Mouse (Mus musculus) heart, adult 2 months (tissue): ENCODE results near the gene Scgb1a1. TPM values are rescaled to one million over a fixed set of nuclear protein-coding genes. Genes with fewer than 3 reads are reported as not detected.
A peak's percentile ranks its signal among the peaks of the same experiment; 100 is the strongest.

ENCODE experiments used
- DNase-seq, 2 experiments: peaks; one replicate each; pipeline ENCODE4 v3.0.0; 2021
- H3K27ac ChIP-seq: fragments of 200-600 bp; 2 replicates; pipeline ENCODE4 v1.8.1; 2022
- H3K27me3 ChIP-seq: fragments of 200-500 bp; 2 replicates; pipeline ENCODE4 v1.6.1; 2012; ENCODE audit warnings: mild to moderate bottlenecking, low read length, inconsistent platforms, mixed read lengths; ENCODE audit not compliant: control insufficient read depth, insufficient read depth
- H3K36me3 ChIP-seq: fragments of 200-500 bp; 2 replicates; pipeline ENCODE4 v1.6.1; 2012; ENCODE audit warnings: low read length, inconsistent platforms; ENCODE audit not compliant: control insufficient read depth, insufficient read depth
- H3K4me1 ChIP-seq: fragments of 200-500 bp; 2 replicates; pipeline ENCODE4 v1.6.1; 2011; ENCODE audit warnings: low read length; ENCODE audit not compliant: control insufficient read depth, insufficient read depth
- H3K4me3 ChIP-seq: fragments of 200-600 bp; 2 replicates; pipeline ENCODE4 v1.8.1; 2022
- H3K79me2 ChIP-seq: fragments of 200-500 bp; replicated peaks from 2 replicates; pipeline ENCODE4 v1.6.1; 2012; ENCODE audit warnings: mild to moderate bottlenecking, inconsistent platforms, low read length, moderate library complexity, mixed read lengths; ENCODE audit not compliant: control insufficient read depth, insufficient read depth
- H3K9ac ChIP-seq: fragments of 200-500 bp; 2 replicates; pipeline ENCODE4 v1.6.1; 2012; ENCODE audit warnings: low read depth, mild to moderate bottlenecking, control low read depth, inconsistent platforms, low read length, mixed read lengths
- CTCF ChIP-seq: fragments of 200-600 bp; IDR thresholded peaks from 2 replicates; pipeline ENCODE4 v1.8.1; 2022; ENCODE audit warnings: antibody characterized with exemption, mild to moderate bottlenecking, moderate library complexity
- EP300 ChIP-seq: fragments of 200-500 bp; IDR thresholded peaks from 2 replicates; pipeline ENCODE4 v1.6.1; 2011; ENCODE audit warnings: low read depth, low read length, control low read depth; ENCODE audit not compliant: insufficient read depth
- POLR2A ChIP-seq: fragments of 200-500 bp; IDR thresholded peaks from 2 replicates; pipeline ENCODE4 v1.6.1; 2011; ENCODE audit warnings: mild to moderate bottlenecking, low read depth, low read length, control low read depth; ENCODE audit not compliant: insufficient read depth
- WGBS: fragments of 180-500 bp; shearing (Covaris S2); methylation state at CpG from one replicate; pipeline ENCODE4 v1.1.7; 2018; 5-methylcytosine and 5-hydroxymethylcytosine counted together
- intact Hi-C: fragments of 180-260 bp; cut with DNase I; formaldehyde crosslinking; loops from one replicate; pipeline ENCODE4 v1.15.1; 2025
- polyA plus RNA-seq: library from polyadenylated mRNA; depleted of rRNA; stranded (reverse); fragments of >200 nt; gene quantifications from 2 replicates; pipeline ENCODE4 v1.2.3, GENCODE M21; 2012
- total RNA-seq, 2 experiments: library from RNA; stranded (reverse); gene quantifications; 2 replicates each; pipeline ENCODE4 v1.2.3; 2021

Scgb1a1 gene
- total and polyA plus RNA-seq, 3 experiments = 0.73 to 2,957 TPM; not detected in 1

DNA sequence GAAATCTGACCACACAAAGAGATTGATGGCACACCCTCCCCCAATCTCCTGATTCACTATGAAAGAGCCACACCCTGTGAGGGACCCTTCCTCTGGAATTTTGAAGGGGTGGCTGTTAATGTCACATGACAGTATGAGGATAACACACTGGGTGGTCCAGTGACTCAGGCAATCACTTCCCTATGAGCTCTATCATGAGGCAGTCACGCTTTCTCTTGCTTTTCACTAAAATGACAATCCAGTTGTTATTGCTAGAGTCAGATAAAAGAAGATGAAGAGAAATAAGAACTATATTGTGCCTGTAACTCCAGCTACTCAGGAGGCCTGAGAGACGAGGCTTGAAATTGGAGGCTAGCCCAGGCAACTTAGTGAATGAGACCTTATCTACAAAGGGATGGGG is 12.2 kb downstream of the Scgb1a1 start:
- H3K79me2 ChIP-seq = no peaks in the 10 kb centered on the region
- no peak for DNase-seq
- intact Hi-C loops = no loop called here
- peaks cover 41% of the 10 kb centered on the region for H3K4me1 ChIP-seq
- H3K36me3 ChIP-seq = peaks cover 2% of the 10 kb centered on the region
- 60% methylated on average over 2 of the region's 2 CpGs for WGBS
- no peak overlapping the region for H3K9ac ChIP-seq
- no peak overlapping the region for H3K4me3 ChIP-seq
- peak overlapping the region; percentile 87 for H3K27ac ChIP-seq
- no peaks in the 10 kb centered on the region for H3K27me3 ChIP-seq
- TF ChIP-seq CTCF (no peak), POLR2A (no peak), EP300 (no peak)

DNA sequence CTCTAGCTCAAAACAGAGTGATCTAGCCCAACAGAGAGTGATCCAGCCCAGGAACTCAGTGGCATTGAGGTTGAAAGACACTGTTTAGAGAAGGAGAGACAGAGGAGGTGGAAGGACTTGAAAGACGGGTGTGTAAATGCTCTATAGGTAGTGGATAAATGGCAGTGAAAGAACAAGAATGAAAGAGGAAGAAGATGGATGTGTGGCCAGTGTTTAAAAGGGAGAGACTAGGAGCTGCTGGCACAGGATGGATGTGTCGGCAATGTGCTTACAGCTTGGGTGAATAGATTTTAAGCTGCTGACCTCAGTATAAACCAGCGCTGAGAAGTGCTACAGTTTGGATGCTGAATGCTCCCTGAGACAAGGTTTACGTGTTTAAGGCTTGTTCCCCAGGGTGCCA is 13.3 kb downstream of the Scgb1a1 start:
- H3K27ac ChIP-seq = peak overlapping the region; percentile 87
- peaks cover 45% of the 10 kb centered on the region for H3K4me1 ChIP-seq
- H3K4me3 ChIP-seq = no peak overlapping the region
- intact Hi-C loops = loop anchor here (1.0 kb wide), 1 partner anchor 82 kb away; no protein-coding TSS in a partner anchor
- no peak for TF ChIP-seq EP300
- TF ChIP-seq POLR2A = no peak
- TF ChIP-seq CTCF = no peak
- H3K9ac ChIP-seq = no peak overlapping the region
- peaks cover 5% of the 10 kb centered on the region for H3K36me3 ChIP-seq
- 52% methylated on average over 4 of the region's 4 CpGs for WGBS
- H3K79me2 ChIP-seq = no peaks in the 10 kb centered on the region
- DNase-seq = no peak
- no peaks in the 10 kb centered on the region for H3K27me3 ChIP-seq

DNA sequence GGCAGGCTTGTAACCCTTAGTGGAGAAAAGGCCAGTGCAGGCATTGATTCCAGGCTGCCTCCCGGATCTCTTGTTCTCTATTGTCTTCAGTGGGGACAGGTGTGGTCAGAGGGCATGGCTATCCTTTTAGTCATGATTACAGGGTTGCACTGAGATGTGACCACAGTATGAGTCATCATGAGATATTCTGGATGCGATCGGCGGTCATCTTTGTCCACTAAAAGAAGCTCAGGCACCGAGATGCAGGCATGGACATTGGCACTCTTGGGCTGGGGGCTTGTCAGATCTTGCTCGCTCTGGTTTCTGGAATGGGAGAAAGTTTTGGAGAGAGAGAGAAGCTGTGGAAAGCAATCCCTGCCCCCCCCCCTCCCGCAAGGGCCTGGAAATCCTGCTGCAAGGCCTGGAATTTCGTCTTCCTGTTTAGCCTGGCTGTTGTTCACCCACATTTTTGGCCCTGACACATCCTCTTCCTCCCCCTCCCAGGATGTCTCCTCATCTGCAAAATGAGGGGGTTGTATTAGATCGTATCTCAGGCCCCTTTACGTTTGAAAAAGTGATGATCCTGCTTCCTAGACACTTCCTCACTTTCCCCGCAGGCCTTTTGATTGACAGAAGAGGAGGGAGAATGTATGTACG is 13.9 kb downstream of the Scgb1a1 start:
- TF ChIP-seq POLR2A (no peak), CTCF (no peak), EP300 (peak; percentile 54; the same call in 1 of the 2 replicates)
- peaks cover 5% of the 10 kb centered on the region for H3K36me3 ChIP-seq
- H3K4me1 ChIP-seq = peaks cover 45% of the 10 kb centered on the region
- no peaks in the 10 kb centered on the region for H3K27me3 ChIP-seq
- H3K79me2 ChIP-seq = no peaks in the 10 kb centered on the region
- 39% methylated on average over 12 of the region's 12 CpGs for WGBS
- H3K4me3 ChIP-seq = no peak overlapping the region
- H3K27ac ChIP-seq = peak overlapping the region; percentile 87
- DNase-seq = peak; percentile 60 to 63
- H3K9ac ChIP-seq = peak overlapping the region; percentile 21
- intact Hi-C loops = loop anchor here (1.0 kb wide), 1 partner anchor 82 kb away; no protein-coding TSS in a partner anchor

DNA sequence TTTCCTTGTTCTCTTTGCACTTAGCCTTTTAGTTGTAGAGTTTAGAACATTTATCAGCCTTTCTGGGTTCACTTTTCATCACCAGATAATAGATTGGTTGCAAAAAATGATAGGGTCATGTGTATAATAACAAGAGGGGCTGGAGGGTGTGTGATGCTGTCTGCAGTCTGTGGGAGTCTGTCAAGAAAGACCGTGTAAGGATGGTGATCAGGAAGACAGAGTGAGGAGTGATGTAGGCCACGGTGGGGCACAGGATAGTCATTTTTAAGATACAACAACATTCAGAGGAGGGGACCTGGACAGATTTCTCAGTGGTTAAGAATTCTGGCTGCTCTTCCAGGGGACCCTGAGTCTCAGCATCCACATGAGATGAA is 15.6 kb downstream of the Scgb1a1 start:
- 49% methylated on average over 2 of the region's 2 CpGs for WGBS
- no peak overlapping the region for H3K4me3 ChIP-seq
- H3K27me3 ChIP-seq = no peaks in the 10 kb centered on the region
- intact Hi-C loops = no loop called here
- peak overlapping the region; percentile 87 for H3K27ac ChIP-seq
- no peak overlapping the region for H3K9ac ChIP-seq
- peaks cover 5% of the 10 kb centered on the region for H3K36me3 ChIP-seq
- no peak for DNase-seq
- H3K79me2 ChIP-seq = no peaks in the 10 kb centered on the region
- peaks cover 44% of the 10 kb centered on the region for H3K4me1 ChIP-seq
- TF ChIP-seq CTCF (no peak), EP300 (no peak), POLR2A (no peak)

DNA sequence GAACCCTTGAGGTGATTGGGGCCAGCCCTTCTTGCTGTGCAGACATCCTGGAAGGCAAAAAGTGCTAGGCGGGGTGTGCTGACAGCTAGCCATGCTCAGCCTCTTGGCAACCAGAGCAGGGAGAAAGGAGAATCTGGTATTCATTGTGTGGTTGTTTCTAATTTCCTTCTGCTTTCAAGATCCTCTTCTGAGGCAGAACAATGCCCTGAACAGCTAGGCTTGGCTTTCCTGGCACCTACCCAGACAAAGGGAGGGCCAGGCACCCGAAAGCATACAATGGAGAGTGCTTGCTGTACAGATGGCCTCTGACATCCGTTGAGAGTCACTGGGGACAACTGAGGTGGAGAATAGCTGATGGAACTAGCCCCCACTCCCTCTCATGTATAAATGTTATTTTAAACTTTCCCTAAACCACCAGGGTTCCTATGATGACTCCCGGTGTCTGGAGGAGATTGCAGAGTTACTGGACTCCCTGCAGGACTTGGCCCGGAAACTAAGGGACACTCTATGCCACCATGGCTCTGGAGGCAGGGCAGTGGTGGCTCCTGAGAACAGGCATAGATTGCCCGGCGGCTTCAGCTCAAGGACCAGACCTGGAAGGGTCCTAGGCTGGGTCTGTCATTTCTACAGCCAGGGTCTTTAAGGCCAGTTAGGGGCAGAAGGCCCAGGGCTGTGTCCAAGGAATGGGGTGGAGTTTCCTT is 16.2 kb downstream of the Scgb1a1 start:
- H3K27ac ChIP-seq = peak overlapping the region; percentile 87
- H3K4me1 ChIP-seq = peaks cover 44% of the 10 kb centered on the region
- no peak overlapping the region for H3K4me3 ChIP-seq
- intact Hi-C loops = loop anchor here (2.0 kb wide), 1 partner anchor 45 kb away; no protein-coding TSS in a partner anchor
- H3K36me3 ChIP-seq = peaks cover 5% of the 10 kb centered on the region
- no peaks in the 10 kb centered on the region for H3K27me3 ChIP-seq
- TF ChIP-seq POLR2A = no peak; the same call in 1 of the 2 replicates
- TF ChIP-seq EP300 = peak; percentile 92
- TF ChIP-seq CTCF = no peak
- H3K9ac ChIP-seq = no peak overlapping the region
- DNase-seq = peak; percentile 73 to 88
- WGBS = 23% methylated on average over 7 of the region's 7 CpGs
- H3K79me2 ChIP-seq = no peaks in the 10 kb centered on the region

DNA sequence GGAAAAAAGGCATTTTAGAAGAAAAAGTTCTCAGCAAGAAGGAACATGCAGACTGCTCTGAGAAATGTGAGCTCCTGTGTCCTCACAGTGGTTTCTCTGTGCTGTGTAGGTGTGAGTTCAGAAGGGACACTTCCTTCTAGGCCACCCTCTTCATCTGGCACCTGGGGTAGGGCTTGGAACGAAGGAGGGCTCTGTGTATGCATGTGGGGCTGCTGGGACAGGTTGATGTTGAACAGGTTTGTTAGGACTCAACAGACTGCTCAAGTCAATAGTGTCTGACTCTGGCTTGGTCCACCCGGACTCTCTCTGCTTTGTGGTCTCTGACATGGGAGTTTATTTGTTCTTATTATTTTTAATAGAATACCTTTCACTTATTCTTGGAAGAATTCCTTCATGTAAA is 17.4 kb downstream of the Scgb1a1 start:
- TF ChIP-seq EP300 (no peak), CTCF (no peak), POLR2A (no peak)
- Histone ChIP-seq H3K27ac (peak overlapping the region; percentile 87), H3K79me2 (no peaks in the 10 kb centered on the region), H3K4me1 (peaks cover 43% of the 10 kb centered on the region), H3K9ac (no peak overlapping the region), H3K36me3 (peaks cover 5% of the 10 kb centered on the region; the same call in 1 of the 2 replicates), H3K4me3 (no peak overlapping the region), H3K27me3 (no peaks in the 10 kb centered on the region)
- WGBS = 69% methylated on average over 2 of the region's 2 CpGs
- intact Hi-C loops = loop anchor here (2.0 kb wide), 1 partner anchor 44 kb away; no protein-coding TSS in a partner anchor
- no peak for DNase-seq
